In the genomic region with DNA sequence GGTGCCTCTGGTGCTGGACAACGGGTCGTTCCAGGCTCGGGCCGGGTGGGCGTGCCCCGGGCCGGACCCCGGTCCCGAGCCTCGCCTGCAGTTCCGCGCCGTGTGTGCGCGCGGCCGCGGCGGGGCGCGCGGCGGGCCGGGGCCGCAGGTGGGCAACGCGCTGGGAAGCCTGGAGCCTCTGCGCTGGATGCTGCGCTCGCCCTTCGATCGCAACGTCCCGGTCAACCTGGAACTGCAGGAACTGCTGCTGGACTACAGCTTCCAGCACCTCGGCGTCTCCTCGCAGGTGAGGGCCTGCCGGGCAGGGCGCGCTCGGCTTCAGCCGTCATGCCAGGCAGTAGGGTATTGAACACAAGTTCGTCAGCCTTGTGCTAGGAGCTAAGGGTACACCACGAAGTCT, we compare ENCODE assay signal across 7 mouse cellular contexts. TPM values are rescaled to one million over a fixed set of nuclear protein-coding genes. Genes with fewer than 3 reads are reported as not detected.
DNase-seq lines count a peak whose midpoint lies in the region; ATAC-seq and TF ChIP-seq lines count a peak whose summit lies in the region.

No protein-coding gene starts in this region.

- peak overlapping the region; percentile 92 for H3K27ac ChIP-seq in lung, embryonic 16.5 days (ENCODE audit: low read length)
- peak overlapping the region; percentile 81; the same call in 1 of the 2 replicates for H3K27ac ChIP-seq in brown adipose tissue, adult 24 weeks (replicated peaks; ENCODE audit: low read depth, low read length)
- peak overlapping the region; percentile 93 for H3K27ac ChIP-seq in hindbrain, embryonic 13.5 days
- H3K27ac ChIP-seq in lung, postnatal 0 days (ENCODE audit: low read length), result peak overlapping the region; percentile 87

- peak overlapping the region; percentile 88 for H3K4me3 ChIP-seq in lung, embryonic 16.5 days (ENCODE audit: low read length)
- peak overlapping the region; percentile 78 for H3K4me3 ChIP-seq in brown adipose tissue, adult 24 weeks (ENCODE audit: insufficient read depth, low read depth, low read length)
- H3K4me3 ChIP-seq in hindbrain, embryonic 13.5 days, result peak overlapping the region; percentile 87
- peak overlapping the region; percentile 99 for H3K4me3 ChIP-seq in lung, postnatal 0 days (ENCODE audit: low read depth, low read length)

- H3K9me3 ChIP-seq in lung, embryonic 16.5 days (ENCODE audit: control insufficient read depth, low read length), result no peaks in the 10 kb centered on the region
- H3K9me3 ChIP-seq in hindbrain, embryonic 13.5 days, result no peaks in the 10 kb centered on the region
- no peaks in the 10 kb centered on the region for H3K9me3 ChIP-seq in lung, postnatal 0 days (ENCODE audit: low read length)

- TF ChIP-seq EP300 in lung, postnatal 0 days (IDR thresholded peaks at IDR 0.05), result no peak

- peaks cover under 1% of the 10 kb centered on the region for H3K27me3 ChIP-seq in lung, embryonic 16.5 days (ENCODE audit: control insufficient read depth, insufficient read depth, low read depth, low read length)
- peaks cover 25% of the 10 kb centered on the region for H3K27me3 ChIP-seq in hindbrain, embryonic 13.5 days
- no peaks in the 10 kb centered on the region; the same call in 1 of the 2 replicates for H3K27me3 ChIP-seq in lung, postnatal 0 days (replicated peaks; ENCODE audit: insufficient read depth, low read length)

- H3K4me2 ChIP-seq in lung, embryonic 16.5 days (ENCODE audit: low read depth, low read length), result peak overlapping the region; percentile 93
- peak overlapping the region; percentile 80 for H3K4me2 ChIP-seq in hindbrain, embryonic 13.5 days
- H3K4me2 ChIP-seq in lung, postnatal 0 days (replicated peaks; ENCODE audit: low read depth, low read length), result peak overlapping the region; percentile 75

- DNase-seq in lung, postnatal 4 days, result no peak
- DNase-seq in lung, postnatal 0 days (ENCODE audit: low spot score), result peak; percentile 13
- peak; percentile 55 for DNase-seq in testis, postnatal 10 days (ENCODE audit: low spot score)
- no peak for DNase-seq in retina, postnatal 1 day

- H3K4me1 ChIP-seq in lung, embryonic 16.5 days (replicated peaks; ENCODE audit: control insufficient read depth, insufficient read depth, low read length), result peaks cover 11% of the 10 kb centered on the region
- no peaks in the 10 kb centered on the region for H3K4me1 ChIP-seq in brown adipose tissue, adult 24 weeks (ENCODE audit: control insufficient read depth, insufficient read depth, insufficient read length, low read length)
- peaks cover 19% of the 10 kb centered on the region for H3K4me1 ChIP-seq in hindbrain, embryonic 13.5 days (replicated peaks)
- H3K4me1 ChIP-seq in lung, postnatal 0 days (ENCODE audit: insufficient read depth, low read depth, low read length), result peaks cover 7% of the 10 kb centered on the region; the same call in 1 of the 2 replicates

- H3K9ac ChIP-seq in lung, embryonic 16.5 days (ENCODE audit: low read length), result peak overlapping the region; percentile 92
- peak overlapping the region; percentile 87 for H3K9ac ChIP-seq in hindbrain, embryonic 13.5 days
- peak overlapping the region; percentile 75 for H3K9ac ChIP-seq in lung, postnatal 0 days (replicated peaks; ENCODE audit: low read depth)

- no peak for TF ChIP-seq CTCF in lung, postnatal 0 days (IDR thresholded peaks at IDR 0.05)

- peaks cover 11% of the 10 kb centered on the region; the same call in 1 of the 2 replicates for H3K36me3 ChIP-seq in lung, embryonic 16.5 days (ENCODE audit: control insufficient read depth, insufficient read depth, low read length)
- H3K36me3 ChIP-seq in hindbrain, embryonic 13.5 days, result peaks cover 21% of the 10 kb centered on the region
- H3K36me3 ChIP-seq in lung, postnatal 0 days (ENCODE audit: insufficient read depth, low read length), result 0 out of 2 replicates have a peak, but pooled peaks cover 3% of the 10 kb centered on the region

- peak; percentile 62; the same call in 1 of the 2 replicates for ATAC-seq in lung, embryonic 16.5 days (ENCODE audit: low read depth)
- ATAC-seq in hindbrain, embryonic 13.5 days (ENCODE audit: low FRiP score), result peak; percentile 77
- ATAC-seq in lung, postnatal 0 days, result peak; percentile 59

- WGBS in lung, embryonic 16.5 days, result under 1% methylated on average over 43 of the region's 44 CpGs
- 0% methylated on average over 44 of the region's 44 CpGs for WGBS in hindbrain, embryonic 13.5 days
- WGBS in lung, postnatal 0 days, result 2% methylated on average over 19 of the region's 44 CpGs

RNA-seq across cellular contexts. Expression of a gene that starts 0.5 kb away (rescaled TPM):
- 4.9 and 7.2 TPM in 2 replicates for polyA plus RNA-seq in lung, embryonic 16.5 days (2015; fragmentation: Nextera tagmentation; extraction: Ambion mirVana)
- 3.5 and 3.9 TPM in 2 replicates for polyA plus RNA-seq in brown adipose tissue, adult 24 weeks (2012; ENCODE audit: insufficient read depth, insufficient read length, missing spikeins)
- 12.4 and 12.6 TPM in 2 replicates for polyA plus RNA-seq in hindbrain, embryonic 13.5 days (2015; fragmentation: Nextera tagmentation; extraction: Ambion mirVana)
- polyA plus RNA-seq in lung, postnatal 0 days (2015; fragmentation: Nextera tagmentation; extraction: Ambion mirVana), result 6.4 and 6.6 TPM in 2 replicates

RNA-seq across cellular contexts. Expression of a gene that starts 14.7 kb away (rescaled TPM):
- not detected in 2 replicates for polyA plus RNA-seq in lung, embryonic 16.5 days (2015; fragmentation: Nextera tagmentation; extraction: Ambion mirVana)
- not detected in 2 replicates for polyA plus RNA-seq in brown adipose tissue, adult 24 weeks (2012; ENCODE audit: insufficient read depth, insufficient read length, missing spikeins)
- 6.6 and 8.1 TPM in 2 replicates for polyA plus RNA-seq in hindbrain, embryonic 13.5 days (2015; fragmentation: Nextera tagmentation; extraction: Ambion mirVana)
- polyA plus RNA-seq in lung, postnatal 0 days (2015; fragmentation: Nextera tagmentation; extraction: Ambion mirVana), result not detected in 2 replicates

RNA-seq across cellular contexts. Expression of a gene that starts 40.0 kb away (rescaled TPM):
- 22.5 and 24.4 TPM in 2 replicates for polyA plus RNA-seq in lung, embryonic 16.5 days (2015; fragmentation: Nextera tagmentation; extraction: Ambion mirVana)
- 1.1 and 2.3 TPM in 2 replicates for polyA plus RNA-seq in brown adipose tissue, adult 24 weeks (2012; ENCODE audit: insufficient read depth, insufficient read length, missing spikeins)
- polyA plus RNA-seq in hindbrain, embryonic 13.5 days (2015; fragmentation: Nextera tagmentation; extraction: Ambion mirVana), result 8.0 and 8.5 TPM in 2 replicates
- 30.6 and 48.6 TPM in 2 replicates for polyA plus RNA-seq in lung, postnatal 0 days (2015; fragmentation: Nextera tagmentation; extraction: Ambion mirVana)

Comparison
In these comparisons a context has a peak if more than half of its experiments do, and no peak if none do; other contexts are left out.
1. DNase-seq: peak in lung, postnatal 0 days (single experiment) and testis, postnatal 10 days (single experiment); none in lung, postnatal 4 days (0 of 2) and retina, postnatal 1 day (single experiment).
2. Peak in every context shown above with its lines, with median percentiles within 50 percentile points of each other: ATAC-seq, H3K27ac ChIP-seq, H3K4me2 ChIP-seq, H3K4me3 ChIP-seq and H3K9ac ChIP-seq.